Mouse (Mus musculus): ENCODE measurements around the gene Ldlr. TPM values are rescaled to one million over a fixed set of nuclear protein-coding genes. Genes with fewer than 3 reads are reported as not detected.
"Not testable (repeated sequence)": the region's sequence is repeated elsewhere in the genome, so short reads cannot be mapped to it uniquely, and the experiment has no call there.

Gene Ldlr
- 10 to 100 TPM; 17.2 to 19.2 TPM for total RNA-seq (2021)

DNA sequence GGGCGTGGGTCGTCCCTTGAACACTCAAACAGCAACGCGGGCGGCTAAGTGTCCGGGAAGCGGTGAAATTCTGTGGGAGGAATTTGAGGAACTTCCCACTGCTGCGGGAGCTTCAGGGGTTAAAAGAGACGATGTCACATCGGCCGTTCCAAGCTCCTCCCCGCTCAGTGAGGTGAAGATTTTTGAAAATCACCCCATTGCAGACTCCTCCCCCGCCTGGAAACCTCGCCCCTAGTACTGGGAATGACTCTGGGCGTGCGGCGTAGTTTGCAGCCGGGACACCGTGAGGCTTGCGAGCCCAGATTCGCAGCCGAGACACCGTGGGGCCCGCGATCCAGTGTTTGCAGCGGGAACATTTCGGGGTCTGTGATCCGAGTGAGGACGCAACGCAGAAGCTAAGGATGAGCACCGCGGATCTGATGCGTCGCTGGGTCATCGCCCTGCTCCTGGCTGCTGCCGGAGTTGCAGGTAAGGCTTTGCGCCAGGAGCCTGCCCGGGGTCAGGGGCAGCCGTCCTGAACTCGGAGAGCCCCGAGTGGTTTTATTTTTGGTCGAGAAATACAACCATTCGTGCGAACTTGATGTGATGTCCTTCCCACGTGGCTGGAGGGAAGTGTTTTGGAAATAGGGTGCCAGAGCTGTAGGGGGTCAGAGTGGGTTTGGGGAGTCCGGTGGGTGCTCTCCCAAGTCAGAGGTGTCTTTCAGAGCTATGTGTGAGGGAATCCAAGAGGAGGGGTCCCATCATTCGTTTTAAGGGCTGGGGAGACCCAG lies at the start of gene Ldlr:
Gene Ldlr (plus strand): TSS at position 107 of the 770 bp plus-strand sequence.
- intact Hi-C loops (cut with DNase I), result no loop called here
- DNase-seq (ENCODE audit: extremely low spot score in 1 of 2, low spot score in 2 of 2), result peak; percentile 79 to 92

DNA sequence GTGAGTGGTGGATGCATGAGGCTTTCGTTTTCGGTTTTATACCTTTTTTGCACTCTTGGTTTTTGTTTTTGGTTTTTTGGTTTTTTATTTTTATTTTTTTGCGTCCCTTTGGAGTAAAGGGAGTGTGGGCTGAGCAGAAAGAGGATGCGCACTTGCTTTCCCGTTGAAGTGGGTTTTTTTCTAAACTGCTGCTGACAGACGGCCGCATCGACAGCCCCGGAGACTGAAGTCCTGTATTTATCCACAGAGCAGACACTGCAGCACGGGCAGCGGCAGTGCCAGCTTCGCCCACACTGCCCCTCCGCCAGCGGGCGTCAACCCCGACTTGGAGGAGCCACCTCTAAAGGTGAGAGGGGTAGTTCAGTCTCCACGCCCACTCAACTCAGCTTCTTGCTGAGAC lies 45.6 kb upstream of the Ldlr start:
- intact Hi-C loops (cut with DNase I), result loop anchor here (5.0 kb wide), 1 partner anchor 35 kb away; no protein-coding TSS in a partner anchor
- no peak for DNase-seq (ENCODE audit: extremely low spot score in 1 of 2, low spot score in 2 of 2)

DNA sequence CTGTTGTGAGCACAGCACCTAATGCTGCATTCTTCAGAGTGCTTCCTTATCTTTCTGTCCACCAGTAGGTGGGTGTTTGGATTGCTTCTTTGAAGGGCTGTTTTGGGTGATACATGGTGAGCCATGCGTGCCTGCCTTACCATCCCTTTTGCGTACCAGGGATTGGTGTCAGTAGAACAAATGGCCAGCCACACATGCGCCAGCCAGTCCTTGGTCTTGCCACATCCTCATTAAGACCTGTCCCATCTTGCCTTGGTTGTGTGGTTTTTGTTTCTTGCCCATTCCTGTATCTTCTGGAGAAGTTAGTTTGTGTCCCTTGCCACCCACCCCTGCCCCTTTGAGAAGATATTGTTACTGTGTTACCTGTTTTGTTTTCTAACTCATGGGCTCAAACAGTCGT lies 42.8 kb upstream of the Ldlr start:
- DNase-seq (ENCODE audit: extremely low spot score in 1 of 2, low spot score in 2 of 2), result no peak
- intact Hi-C loops (cut with DNase I), result no loop called here

DNA sequence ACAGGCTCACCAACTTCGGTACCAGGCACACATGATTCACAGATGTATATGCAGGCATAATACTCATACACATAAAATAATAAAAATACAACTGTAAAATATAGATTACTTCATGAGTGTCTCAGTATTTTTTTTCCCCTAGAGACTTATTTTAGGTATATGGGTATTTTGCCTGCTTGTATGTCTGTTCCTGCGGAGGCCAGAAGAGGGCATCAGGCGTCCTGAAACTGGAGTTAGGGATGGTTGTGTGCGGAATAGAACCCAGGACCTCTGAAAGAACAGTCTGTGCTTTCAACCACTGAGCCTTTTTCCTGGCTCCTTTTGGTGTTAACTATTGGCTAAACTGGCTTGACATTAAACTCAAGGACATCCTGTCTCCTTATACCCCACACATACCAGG lies 40.5 kb upstream of the Ldlr start:
- intact Hi-C loops (cut with DNase I), result no loop called here
- DNase-seq (ENCODE audit: extremely low spot score in 1 of 2, low spot score in 2 of 2), result no peak

DNA sequence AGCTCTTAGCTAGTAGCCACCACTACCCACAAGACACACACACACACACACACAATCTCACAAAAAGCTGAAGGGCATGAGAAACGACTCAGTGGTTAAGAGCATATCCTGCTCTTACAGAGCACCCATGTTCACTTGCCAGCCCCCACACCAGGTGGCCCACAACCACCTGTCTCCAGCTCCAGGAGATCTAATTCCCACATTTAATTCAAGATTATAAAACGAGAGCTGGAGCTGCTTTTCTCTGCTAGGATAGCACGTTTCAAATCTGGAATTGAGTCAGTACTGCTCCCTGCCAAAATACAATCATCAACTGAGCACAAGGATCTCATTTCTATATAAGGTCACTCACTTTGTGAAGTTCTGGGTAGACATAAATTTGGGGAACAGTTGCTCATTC lies 39.4 kb upstream of the Ldlr start:
- intact Hi-C loops (cut with DNase I), result no loop called here
- no peak for DNase-seq (ENCODE audit: extremely low spot score in 1 of 2, low spot score in 2 of 2)

DNA sequence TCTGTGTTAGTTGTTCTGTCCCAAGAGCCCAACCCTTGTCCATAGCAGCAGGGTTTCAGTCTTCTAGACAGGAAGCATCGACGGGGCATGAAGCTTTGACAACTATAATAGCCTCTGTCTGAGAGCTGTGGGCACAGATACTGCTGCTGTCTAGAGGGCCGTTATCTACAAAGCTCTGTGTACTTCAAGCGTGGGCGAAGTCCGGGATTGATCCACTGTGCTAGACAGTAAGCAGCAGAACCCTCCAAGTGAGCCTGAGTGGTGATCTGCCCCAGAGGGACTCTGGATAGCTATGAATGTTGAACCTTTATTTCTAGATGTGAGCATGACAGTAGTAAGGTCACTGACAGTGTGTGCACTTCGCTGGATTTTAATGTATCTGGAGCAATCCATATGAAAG lies 34.7 kb upstream of the Ldlr start:
- DNase-seq (ENCODE audit: extremely low spot score in 1 of 2, low spot score in 2 of 2), result no peak
- intact Hi-C loops (cut with DNase I), result no loop called here

DNA sequence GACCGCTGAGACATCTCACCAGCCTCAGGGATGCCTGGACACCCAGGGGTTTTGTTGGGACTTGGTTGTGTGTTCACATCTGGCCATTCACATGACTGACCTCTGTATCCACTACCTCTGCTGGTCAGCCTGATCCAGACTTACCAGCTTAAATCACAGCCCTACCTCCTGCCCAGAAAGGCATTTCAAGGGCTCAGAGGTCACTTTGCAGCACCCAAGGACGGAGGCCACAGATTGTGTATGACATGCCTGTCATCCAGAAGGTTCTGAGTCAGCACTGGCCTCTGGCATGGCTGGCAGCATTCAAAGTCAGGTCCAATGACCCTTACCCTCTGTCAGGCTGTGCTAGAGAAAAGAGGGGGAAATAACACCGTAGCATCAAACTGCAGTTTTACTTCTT lies 33.3 kb upstream of the Ldlr start:
- intact Hi-C loops (cut with DNase I), result no loop called here
- DNase-seq (ENCODE audit: extremely low spot score in 1 of 2, low spot score in 2 of 2), result no peak

DNA sequence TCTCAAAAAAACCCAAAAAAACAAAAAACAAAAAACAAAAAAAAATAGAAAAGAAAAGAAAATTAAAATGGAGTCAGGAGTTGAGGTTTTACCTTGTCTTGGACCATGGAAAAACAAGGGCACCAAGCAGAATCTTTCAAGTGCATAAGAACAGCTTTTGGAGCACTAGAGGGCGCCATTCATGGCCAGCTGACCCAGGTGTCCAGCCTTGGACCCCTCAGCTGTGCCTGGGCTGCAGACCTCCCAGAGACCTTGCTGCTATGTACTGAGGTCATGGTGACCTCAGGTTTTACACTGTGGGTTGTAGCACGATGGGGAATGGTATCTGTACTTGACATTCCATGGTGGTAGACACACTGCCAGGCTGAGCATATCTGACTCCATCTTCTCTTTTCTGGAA lies 31.4 kb upstream of the Ldlr start:
- DNase-seq (ENCODE audit: extremely low spot score in 1 of 2, low spot score in 2 of 2), result no peak
- intact Hi-C loops (cut with DNase I), result no loop called here

DNA sequence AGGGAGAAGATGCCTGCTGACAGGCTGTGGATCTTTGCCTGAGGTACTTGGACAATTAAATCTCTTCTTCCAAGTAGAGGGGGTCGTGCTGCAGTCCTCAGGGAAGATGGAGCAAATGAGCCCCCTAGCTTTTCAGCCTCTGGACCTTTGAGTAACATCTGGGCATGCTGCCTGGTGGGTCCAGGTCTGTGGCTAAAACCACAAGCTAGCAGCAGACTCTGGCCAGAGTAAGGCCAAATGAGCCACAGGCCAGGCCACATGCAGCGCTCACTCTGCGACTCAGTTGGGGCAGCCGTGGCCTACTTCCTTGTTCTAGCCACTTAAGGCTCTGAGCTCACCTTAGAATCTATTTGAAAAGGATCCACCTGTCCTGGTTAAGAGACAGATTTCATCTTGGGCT lies 30.8 kb upstream of the Ldlr start:
- DNase-seq (ENCODE audit: extremely low spot score in 1 of 2, low spot score in 2 of 2), result no peak
- intact Hi-C loops (cut with DNase I), result no loop called here

DNA sequence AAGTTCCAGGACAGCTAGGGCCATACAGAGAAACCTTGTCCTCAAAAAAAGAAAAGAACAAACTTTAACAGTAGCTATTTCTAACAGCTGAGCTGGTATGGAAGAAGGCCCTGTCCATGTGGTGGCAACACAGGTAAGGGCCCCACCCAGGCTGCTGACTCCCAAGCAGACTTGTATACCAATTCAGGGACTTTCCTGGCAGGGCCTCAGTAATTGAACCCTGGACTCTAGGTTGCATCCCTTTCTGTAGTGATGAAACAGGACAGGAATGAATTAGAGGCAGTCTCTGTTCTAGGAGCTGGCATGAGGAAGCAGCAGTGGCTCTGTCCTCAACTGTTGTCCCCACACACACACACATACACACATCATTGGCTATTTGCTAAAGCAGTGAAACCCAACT lies 29.2 kb upstream of the Ldlr start:
- DNase-seq (ENCODE audit: extremely low spot score in 1 of 2, low spot score in 2 of 2), result no peak
- intact Hi-C loops (cut with DNase I), result no loop called here

DNA sequence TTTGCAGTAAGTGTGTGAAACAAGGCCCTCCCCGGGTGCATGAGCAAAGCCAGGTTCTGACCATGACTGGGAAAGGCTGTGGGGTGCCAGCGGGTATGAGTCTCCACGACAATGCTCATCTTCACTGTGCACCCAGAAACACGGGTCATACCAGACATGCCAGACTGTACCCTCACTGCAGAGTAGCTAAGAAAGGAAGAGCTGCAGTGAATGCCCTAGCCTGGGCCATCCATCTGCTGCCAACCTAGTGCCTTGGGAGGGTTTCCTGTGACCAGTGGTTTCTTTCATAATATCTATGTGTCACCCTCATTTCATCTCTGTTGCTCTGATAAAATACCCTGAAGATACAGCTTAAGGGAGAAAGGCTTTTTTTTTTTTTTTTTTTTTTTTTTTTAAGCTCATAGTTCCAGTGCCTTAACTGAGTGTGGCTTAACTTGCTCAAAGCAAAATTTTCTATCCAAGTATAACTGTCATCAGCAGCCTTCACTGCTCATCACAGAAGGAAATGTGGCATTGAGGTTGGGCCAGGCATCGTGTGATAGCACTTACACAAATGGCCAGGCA lies 28.0 kb upstream of the Ldlr start:
- no peak for DNase-seq (ENCODE audit: extremely low spot score in 1 of 2, low spot score in 2 of 2)
- intact Hi-C loops (cut with DNase I), result no loop called here

DNA sequence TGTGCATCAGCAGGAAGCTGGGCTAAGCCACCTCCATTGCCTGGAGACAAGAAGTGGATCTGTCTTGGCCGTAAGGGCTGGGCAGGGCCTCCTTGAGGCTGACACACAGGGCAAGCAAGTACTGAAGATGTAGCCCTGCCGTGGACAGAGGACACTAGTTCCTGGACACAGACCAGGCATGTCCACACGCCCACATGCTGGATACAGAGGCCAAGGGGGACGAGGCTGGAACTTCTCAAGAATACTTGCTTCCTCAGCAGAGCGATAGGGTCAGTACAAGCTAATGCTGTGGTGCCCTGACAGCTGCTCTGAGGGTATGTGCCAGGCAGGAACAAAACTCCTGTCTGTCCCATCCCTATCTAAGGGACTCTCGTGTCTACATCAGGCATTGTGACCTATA lies 26.2 kb upstream of the Ldlr start:
- intact Hi-C loops (cut with DNase I), result no loop called here
- DNase-seq (ENCODE audit: extremely low spot score in 1 of 2, low spot score in 2 of 2), result no peak

DNA sequence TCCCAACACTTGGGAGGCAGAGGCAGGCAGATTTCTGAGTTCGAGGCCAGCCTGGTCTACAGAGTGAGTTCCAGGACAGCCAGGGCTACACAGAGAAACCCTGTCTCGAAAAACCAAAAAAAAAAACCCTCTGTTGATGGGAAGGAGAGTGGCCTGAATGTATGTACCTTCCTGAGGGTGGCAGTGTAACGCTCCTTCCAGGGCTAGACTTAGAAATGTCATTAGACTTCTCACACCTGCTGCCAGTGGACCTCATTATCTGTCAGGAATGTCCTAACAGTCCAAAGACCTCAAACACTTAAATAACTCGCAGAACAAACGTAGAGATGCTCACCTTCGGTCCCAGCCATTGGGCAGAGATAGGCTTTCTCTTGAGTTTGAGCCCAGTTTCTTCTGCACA lies 24.0 kb upstream of the Ldlr start:
- intact Hi-C loops (cut with DNase I); DNase-seq (ENCODE audit: extremely low spot score in 1 of 2, low spot score in 2 of 2): not testable (repeated sequence)

DNA sequence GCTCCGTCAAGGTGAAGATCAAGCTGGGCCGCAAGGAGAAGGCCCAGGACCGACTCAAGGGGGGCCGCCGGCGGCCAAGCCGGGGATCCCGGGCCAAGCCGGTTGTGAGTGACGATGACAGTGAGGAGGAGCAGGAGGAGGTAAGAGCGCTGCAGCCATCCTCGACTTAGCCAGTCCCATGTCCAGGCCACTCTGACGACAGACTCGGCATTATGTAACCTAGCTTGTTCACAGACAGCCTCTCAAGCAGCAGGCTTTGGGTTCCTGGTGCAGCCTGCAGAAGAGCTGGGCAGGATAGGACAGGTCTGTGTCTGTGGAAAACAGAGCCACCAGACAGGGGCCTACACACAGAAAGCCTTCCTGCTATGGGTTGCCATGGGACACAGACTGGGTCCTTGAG lies 22.2 kb upstream of the Ldlr start:
- intact Hi-C loops (cut with DNase I), result no loop called here
- DNase-seq (ENCODE audit: extremely low spot score in 1 of 2, low spot score in 2 of 2), result no peak

DNA sequence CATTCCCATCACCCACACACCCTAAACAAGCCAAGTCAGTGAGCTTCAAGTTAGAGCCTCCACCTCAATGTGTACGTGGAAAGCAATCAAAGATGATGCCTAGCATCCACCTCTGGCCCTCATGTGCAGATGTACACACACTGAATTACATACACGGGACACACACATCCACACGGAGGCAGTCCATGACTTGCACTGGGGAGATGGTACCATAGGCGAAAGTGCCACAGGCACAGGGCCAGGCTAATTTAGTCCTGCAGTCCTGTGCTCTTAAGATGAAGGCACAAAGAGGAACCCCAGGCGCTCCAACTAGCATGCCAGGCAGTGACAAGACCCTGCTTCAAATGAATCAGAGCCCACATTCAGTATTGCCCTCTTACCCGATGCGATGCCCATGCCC lies 19.8 kb upstream of the Ldlr start:
- intact Hi-C loops (cut with DNase I), result no loop called here
- DNase-seq (ENCODE audit: extremely low spot score in 1 of 2, low spot score in 2 of 2), result no peak

DNA sequence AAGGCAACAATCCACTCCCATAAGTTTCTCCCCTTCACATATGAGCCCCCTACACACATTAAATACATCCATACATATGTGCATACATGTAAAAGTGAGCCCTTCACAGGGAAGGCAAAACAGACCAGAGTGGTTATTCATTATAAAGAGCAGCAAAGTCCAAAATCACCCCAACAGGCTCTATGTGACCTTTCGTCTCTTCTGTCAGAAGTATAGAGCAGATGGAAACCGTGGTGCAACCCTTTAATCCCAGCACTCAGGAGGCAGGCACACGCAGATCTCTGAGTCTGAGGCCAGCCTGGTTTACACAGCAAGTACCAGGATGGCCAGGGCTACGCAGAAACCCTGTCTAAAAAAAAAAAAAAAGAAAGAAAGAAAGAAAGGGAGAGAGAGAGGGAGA lies 17.2 kb upstream of the Ldlr start:
- intact Hi-C loops (cut with DNase I), result no loop called here
- DNase-seq (ENCODE audit: extremely low spot score in 1 of 2, low spot score in 2 of 2), result no peak

DNA sequence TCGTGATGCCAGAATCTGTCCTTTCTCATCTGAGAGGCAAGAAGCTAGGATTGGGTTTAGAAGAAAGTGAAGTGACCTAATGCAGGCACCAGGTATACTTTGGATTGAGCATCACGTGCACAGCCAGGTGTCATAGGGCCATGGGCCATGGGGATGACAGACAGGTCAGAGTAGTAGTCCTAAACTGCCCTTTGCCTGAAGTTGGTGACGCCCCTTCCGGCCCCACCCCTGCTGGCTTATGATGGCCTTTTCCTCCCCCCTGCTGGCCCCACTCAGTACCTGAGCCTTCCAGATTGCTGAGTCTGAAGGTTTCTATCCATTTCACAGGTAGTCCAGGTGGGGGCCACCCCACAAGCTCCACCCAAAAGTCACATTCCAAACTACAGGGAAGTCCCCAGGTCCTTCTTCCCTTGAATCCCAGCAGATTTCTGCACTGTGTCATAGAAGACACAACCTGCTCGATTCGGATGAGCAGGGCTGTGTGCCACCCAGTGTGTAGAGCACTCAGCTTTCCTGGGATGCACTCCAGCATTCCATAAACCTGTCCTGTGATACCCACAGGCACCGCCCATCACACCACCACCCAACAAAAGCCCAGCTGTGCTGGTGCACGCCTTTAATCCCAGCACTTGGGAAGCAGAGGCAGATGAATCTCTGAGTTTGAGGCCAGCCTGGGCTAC lies 16.6 kb upstream of the Ldlr start:
- no peak for DNase-seq (ENCODE audit: extremely low spot score in 1 of 2, low spot score in 2 of 2)
- intact Hi-C loops (cut with DNase I), result no loop called here

DNA sequence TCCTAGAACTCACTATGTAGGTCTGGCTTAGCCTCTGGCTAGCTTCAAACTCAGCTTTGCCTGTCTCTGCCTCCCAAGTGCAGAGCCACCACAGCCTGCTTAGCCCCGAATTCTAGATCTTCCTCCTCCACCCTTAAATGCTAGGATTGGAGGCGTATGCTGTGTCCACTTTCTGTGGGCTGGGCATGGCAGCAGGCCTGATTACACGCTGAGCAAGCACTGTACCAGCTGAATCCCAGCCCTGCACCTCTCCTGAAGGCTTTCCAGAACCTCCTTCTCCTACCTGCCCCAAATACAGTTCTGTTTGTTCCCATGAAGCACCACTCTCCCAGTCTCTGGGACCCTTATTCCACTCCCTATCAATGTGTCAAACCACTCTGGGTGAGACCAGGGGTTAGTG lies 13.9 kb upstream of the Ldlr start:
- no peak for DNase-seq (ENCODE audit: extremely low spot score in 1 of 2, low spot score in 2 of 2)
- intact Hi-C loops (cut with DNase I), result no loop called here

DNA sequence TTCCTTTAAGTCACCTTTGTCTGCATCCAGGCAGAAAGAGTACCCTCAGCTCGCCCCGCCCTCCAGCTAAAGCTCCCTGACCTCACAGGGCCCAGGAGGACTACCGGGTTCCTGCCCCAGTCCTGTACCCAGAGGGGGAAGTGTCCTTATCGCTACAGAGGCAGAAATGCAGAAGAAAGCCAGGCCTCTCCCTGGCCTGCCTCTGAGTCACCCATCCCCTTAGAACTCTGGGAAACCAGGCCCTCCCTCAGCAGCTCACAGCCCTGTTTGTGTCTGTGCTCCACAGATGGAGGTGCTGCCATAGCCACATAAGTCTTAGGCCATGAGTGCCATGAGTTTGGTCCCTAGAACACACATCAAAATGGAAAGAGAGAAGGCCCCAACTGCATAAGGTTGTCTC lies 8.0 kb upstream of the Ldlr start:
- no peak for DNase-seq (ENCODE audit: extremely low spot score in 1 of 2, low spot score in 2 of 2)
- intact Hi-C loops (cut with DNase I), result no loop called here

DNA sequence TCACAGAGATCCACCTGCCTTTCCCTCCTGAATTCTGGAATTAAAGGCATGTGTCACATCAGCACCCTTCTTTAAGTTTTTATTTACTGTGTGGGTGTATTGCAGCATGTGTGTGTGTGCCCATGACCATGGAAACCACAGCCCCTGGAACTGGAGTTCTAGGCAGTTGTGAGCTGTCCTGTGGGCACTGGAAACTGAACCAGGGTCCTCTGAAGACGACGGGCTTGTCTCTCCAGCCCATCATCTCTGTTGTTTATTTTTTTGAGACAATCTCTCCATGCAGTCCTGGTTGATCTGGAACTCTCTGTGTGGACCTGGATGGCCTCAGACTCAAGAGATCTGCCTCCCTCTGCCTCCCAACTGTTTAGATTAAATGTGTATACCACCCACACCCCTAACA lies 6.3 kb upstream of the Ldlr start:
- DNase-seq (ENCODE audit: extremely low spot score in 1 of 2, low spot score in 2 of 2), result no peak
- intact Hi-C loops (cut with DNase I), result no loop called here

All from left cerebral cortex, postnatal 10 days (tissue).